Mouse (Mus musculus): ENCODE data around the gene Taldo1. TPM values are rescaled to one million over a fixed set of nuclear protein-coding genes. Genes with fewer than 3 reads are reported as not detected.

The Taldo1 gene
- polyA plus RNA-seq, 1 experiment from 2014 or later, result 366 TPM

DNA sequence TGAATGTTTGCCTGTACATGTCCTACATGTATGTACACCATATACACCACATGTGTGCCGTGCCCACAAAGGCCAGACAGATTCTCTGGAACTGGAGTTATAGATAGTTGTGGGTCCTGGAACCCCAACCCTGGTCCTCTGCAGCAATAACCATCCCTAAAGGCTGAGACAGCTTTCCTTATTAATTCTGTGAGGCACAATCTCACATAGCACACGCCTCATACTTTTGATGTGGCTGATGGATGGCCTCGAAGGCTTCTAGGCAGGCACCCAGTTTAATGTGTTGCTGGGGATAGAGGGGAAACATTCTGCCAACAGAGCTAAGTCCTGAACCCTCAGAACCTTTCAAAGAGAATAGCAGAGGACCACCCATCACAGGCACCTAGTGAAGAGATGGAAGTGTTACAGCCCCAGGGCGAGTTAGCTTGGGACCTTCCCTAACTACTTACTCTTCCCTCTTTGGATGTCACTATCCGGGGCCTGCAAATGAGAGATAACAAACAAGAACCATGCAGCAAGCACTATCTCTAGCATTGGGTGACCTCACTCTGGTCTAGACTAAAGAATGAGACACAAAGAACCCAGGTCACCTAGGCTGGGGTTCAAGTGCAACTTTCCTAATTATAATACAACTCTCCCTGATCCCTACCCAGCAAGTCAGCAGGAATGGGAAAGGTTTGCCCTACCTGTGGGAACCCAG, 27.5 kb upstream of the Taldo1 start:
- no peak for ATAC-seq (ENCODE audit: low FRiP score, low read depth)
- H3K36me3 ChIP-seq, result no peaks in the 10 kb centered on the region
- no peak overlapping the region for H3K4me3 ChIP-seq
- H3K9me3 ChIP-seq, result no peaks in the 10 kb centered on the region
- no peak overlapping the region for H3K4me2 ChIP-seq (replicated peaks)
- H3K27ac ChIP-seq, result no peak overlapping the region
- no peak overlapping the region for H3K9ac ChIP-seq
- H3K27me3 ChIP-seq (replicated peaks), result peaks cover 21% of the 10 kb centered on the region
- H3K4me1 ChIP-seq, result no peaks in the 10 kb centered on the region
- 79% methylated on average over 5 of the region's 5 CpGs for WGBS

GRCm38 (mm10) chr7:141365049-141365445, 27.0 kb upstream of the Taldo1 start:
- 69% methylated on average over 3 of the region's 3 CpGs for WGBS
- H3K4me2 ChIP-seq (replicated peaks), result no peak overlapping the region
- H3K27ac ChIP-seq, result no peak overlapping the region

GRCm38 (mm10) chr7:141367358-141367757, 24.6 kb upstream of the Taldo1 start:
- no peaks in the 10 kb centered on the region for H3K4me1 ChIP-seq
- no peaks in the 10 kb centered on the region for H3K9me3 ChIP-seq
- no peak overlapping the region for H3K4me2 ChIP-seq (replicated peaks)
- H3K9ac ChIP-seq, result no peak overlapping the region
- ATAC-seq (ENCODE audit: low FRiP score, low read depth), result no peak
- no peaks in the 10 kb centered on the region for H3K36me3 ChIP-seq
- WGBS, result 79% methylated on average over 4 of the region's 4 CpGs
- no peak overlapping the region for H3K4me3 ChIP-seq
- no peak overlapping the region for H3K27ac ChIP-seq
- H3K27me3 ChIP-seq (replicated peaks), result peaks cover 5% of the 10 kb centered on the region

More at GRCm38 (mm10) chr7:141365049-141365445, 27.0 kb upstream of the Taldo1 start:
- H3K9me3 ChIP-seq, result no peaks in the 10 kb centered on the region
- no peak overlapping the region for H3K4me3 ChIP-seq
- peaks cover 21% of the 10 kb centered on the region for H3K27me3 ChIP-seq (replicated peaks)
- H3K4me1 ChIP-seq, result no peaks in the 10 kb centered on the region
- H3K9ac ChIP-seq, result no peak overlapping the region
- ATAC-seq (ENCODE audit: low FRiP score, low read depth), result no peak
- no peaks in the 10 kb centered on the region for H3K36me3 ChIP-seq

- Histone ChIP-seq H3K9me3 (no peaks in the 10 kb centered on the region), H3K4me2 (replicated peaks) (no peak overlapping the region), H3K9ac (no peak overlapping the region), H3K4me1 (no peaks in the 10 kb centered on the region), H3K36me3 (no peaks in the 10 kb centered on the region), H3K4me3 (no peak overlapping the region), H3K27me3 (replicated peaks) (no peaks in the 10 kb centered on the region), H3K27ac (no peak overlapping the region)
- WGBS, result 61% methylated on average over 5 of the region's 5 CpGs
- ATAC-seq (ENCODE audit: low FRiP score, low read depth), result no peak
Observed at GRCm38 (mm10) chr7:141369918-141370317, 22.1 kb upstream of the Taldo1 start.

DNA sequence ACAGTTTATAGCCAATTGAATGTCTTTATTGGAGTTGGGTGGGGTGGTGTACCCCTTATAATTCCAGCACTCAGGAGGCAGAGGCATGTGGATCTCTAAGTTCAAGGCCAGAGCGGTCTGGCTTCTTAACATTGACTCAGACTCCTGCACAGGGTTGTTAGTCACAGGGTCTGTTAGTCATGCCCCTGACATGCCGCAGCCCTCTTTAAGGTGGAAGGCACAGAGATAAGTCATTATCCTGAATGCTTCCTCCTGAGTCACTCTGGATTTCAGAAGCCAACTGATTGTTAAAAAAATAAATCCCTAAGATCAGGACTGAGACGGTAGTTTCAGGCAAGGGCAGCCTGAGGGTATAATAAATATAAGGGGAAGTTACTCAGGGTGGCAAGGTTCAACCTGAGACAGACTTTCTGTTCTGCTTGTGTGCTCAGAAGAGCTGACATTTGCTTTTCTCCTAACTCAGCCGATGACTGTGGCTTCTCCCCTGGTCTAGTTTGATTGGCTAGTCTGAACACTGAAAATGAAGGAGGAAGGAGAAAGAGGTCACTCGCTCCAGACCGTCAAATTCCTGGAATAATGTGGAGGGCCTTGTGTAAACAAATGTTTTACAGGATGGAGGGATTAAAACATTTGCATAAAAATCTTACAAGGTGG, 19.9 kb upstream of the Taldo1 start:
- ATAC-seq (ENCODE audit: low FRiP score, low read depth), result no peak
- Histone ChIP-seq H3K27me3 (replicated peaks) (no peaks in the 10 kb centered on the region), H3K9me3 (no peaks in the 10 kb centered on the region), H3K36me3 (no peaks in the 10 kb centered on the region), H3K4me2 (replicated peaks) (no peak overlapping the region), H3K4me1 (no peaks in the 10 kb centered on the region), H3K4me3 (no peak overlapping the region), H3K9ac (no peak overlapping the region), H3K27ac (no peak overlapping the region)
- WGBS, result 76% methylated on average over 6 of the region's 6 CpGs

GRCm38 (mm10) chr7:141373611-141374010, 18.4 kb upstream of the Taldo1 start:
- H3K27ac ChIP-seq, result no peak overlapping the region
- H3K9ac ChIP-seq, result no peak overlapping the region
- no peak for ATAC-seq (ENCODE audit: low FRiP score, low read depth)
- no peaks in the 10 kb centered on the region for H3K9me3 ChIP-seq
- H3K4me1 ChIP-seq, result no peaks in the 10 kb centered on the region
- no peak overlapping the region for H3K4me3 ChIP-seq
- no peaks in the 10 kb centered on the region for H3K36me3 ChIP-seq
- no peak overlapping the region for H3K4me2 ChIP-seq (replicated peaks)
- no peaks in the 10 kb centered on the region for H3K27me3 ChIP-seq (replicated peaks)
- WGBS, result 43% methylated on average over 6 of the region's 6 CpGs

GRCm38 (mm10) chr7:141374399-141374798, 17.6 kb upstream of the Taldo1 start:
- ATAC-seq (ENCODE audit: low FRiP score, low read depth), result no peak
- no peaks in the 10 kb centered on the region for H3K36me3 ChIP-seq
- no peaks in the 10 kb centered on the region for H3K27me3 ChIP-seq (replicated peaks)
- no peak overlapping the region for H3K9ac ChIP-seq
- H3K4me3 ChIP-seq, result no peak overlapping the region
- no peaks in the 10 kb centered on the region for H3K4me1 ChIP-seq
- H3K27ac ChIP-seq, result no peak overlapping the region
- H3K4me2 ChIP-seq (replicated peaks), result no peak overlapping the region
- H3K9me3 ChIP-seq, result no peaks in the 10 kb centered on the region

DNA sequence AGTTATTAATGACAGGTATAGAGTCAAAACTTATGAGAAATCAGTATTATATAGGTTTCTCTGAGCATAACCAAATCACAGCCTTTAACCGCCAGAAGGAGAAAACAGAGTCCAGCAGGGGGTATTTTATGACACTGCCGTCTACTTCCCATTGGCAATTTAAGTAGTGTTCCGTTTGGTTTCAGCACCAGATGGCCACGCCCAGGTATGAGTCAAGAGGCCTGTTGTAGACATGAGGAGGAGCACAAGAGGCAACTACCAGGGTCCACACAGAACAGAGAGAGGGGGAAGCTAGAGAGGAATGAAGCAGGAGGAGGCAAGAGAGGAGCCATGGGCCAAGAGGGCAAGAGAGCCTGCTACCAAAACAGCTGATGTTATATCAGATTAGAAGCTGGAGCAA, 12.4 kb upstream of the Taldo1 start:
- WGBS, result 28% methylated on average over 4 of the region's 4 CpGs
- Histone ChIP-seq H3K27me3 (replicated peaks) (no peaks in the 10 kb centered on the region), H3K36me3 (no peaks in the 10 kb centered on the region), H3K9ac (no peak overlapping the region), H3K4me2 (replicated peaks) (no peak overlapping the region), H3K4me3 (no peak overlapping the region), H3K27ac (no peak overlapping the region), H3K9me3 (no peaks in the 10 kb centered on the region), H3K4me1 (no peaks in the 10 kb centered on the region)
- no peak for ATAC-seq (ENCODE audit: low FRiP score, low read depth)

DNA sequence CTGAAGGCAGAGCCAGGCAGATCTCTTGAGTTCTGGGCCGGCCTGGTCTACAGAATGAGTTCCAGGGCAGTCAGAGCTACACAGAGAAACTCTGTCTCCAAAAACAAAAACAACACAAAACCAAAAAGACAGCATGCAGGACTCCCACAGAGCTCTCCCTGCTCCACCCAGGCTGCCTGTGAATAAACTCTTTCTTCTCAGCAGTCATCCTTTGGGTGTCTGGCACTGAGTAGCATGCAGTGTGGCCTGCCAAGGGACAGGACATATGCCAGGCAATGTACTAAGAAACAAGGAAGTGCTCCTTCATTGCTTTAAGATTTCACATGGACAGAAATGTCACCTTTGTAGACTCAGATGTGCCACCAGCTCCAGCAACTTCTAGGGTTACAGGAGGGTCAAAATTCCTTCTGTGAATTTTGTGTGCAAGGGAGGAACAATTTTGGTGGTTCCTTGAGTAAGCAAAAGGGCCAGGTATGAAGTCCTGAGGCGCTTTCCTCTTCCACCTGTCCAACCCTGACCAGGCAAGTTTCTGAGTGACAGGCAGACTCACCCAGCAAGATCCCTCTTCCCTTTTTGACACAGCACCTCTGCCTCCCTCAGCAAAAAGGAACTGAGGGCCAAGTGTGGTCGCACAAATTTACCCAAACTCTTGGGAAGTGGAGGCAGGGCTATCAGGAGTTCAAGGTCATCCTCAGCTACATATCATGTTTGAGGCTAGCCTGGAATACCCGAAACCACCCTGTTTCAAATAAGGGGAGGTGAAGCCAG, 10.7 kb upstream of the Taldo1 start:
- H3K27me3 ChIP-seq (replicated peaks), result no peaks in the 10 kb centered on the region
- WGBS, result 89% methylated on average over 4 of the region's 4 CpGs

DNA sequence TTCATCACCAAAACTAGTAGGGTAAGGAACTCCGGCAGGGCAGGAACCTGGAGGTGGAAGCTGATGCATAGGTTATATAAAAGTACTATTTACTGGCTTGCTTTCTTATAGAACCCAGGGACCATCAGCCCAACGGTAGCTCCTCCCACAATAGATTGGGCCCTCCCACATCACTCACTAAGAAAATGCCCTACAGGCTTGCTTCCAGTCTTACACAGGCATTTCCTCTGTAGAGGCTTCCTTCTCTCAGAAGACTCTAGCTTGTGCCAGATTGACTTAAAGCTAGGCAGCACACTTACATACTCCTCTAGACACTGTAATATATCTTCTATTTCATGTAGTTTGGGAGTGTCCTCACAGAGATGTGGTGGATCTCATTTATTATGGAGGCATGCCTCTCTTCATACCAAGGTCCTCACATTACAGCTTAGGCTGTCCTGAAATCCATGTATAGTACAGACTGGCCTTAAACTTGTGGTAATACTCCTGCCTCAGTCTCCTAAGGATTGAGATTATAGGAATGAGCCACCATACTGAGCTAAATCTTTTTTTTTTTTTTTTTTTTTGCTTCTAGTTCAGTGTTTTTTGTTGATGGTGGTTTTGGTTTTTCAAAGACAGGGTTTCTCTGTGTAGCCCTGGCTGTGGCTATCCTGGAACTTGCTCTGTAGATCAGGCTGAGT, 4.1 kb upstream of the Taldo1 start:
- Histone ChIP-seq H3K4me3 (no peak overlapping the region), H3K27ac (no peak overlapping the region), H3K4me1 (peaks cover 12% of the 10 kb centered on the region), H3K4me2 (replicated peaks) (no peak overlapping the region), H3K9ac (no peak overlapping the region), H3K36me3 (no peaks in the 10 kb centered on the region), H3K9me3 (no peaks in the 10 kb centered on the region), H3K27me3 (replicated peaks) (0 out of 2 replicates have a peak, but pooled peaks cover 3% of the 10 kb centered on the region)
- ATAC-seq (ENCODE audit: low FRiP score, low read depth), result no peak
- 55% methylated on average over 2 of the region's 2 CpGs for WGBS

More for the DNA sequence above, 10.7 kb upstream of the Taldo1 start:
- Histone ChIP-seq H3K36me3 (no peaks in the 10 kb centered on the region), H3K9ac (no peak overlapping the region), H3K4me2 (replicated peaks) (no peak overlapping the region), H3K4me3 (no peak overlapping the region), H3K4me1 (no peaks in the 10 kb centered on the region), H3K27ac (no peak overlapping the region), H3K9me3 (no peaks in the 10 kb centered on the region)
- no peak for ATAC-seq (ENCODE audit: low FRiP score, low read depth)

- H3K4me1 ChIP-seq, result peaks cover 15% of the 10 kb centered on the region
- no peaks in the 10 kb centered on the region for H3K9me3 ChIP-seq
- H3K27me3 ChIP-seq (replicated peaks), result 0 out of 2 replicates have a peak, but pooled peaks cover 3% of the 10 kb centered on the region
- no peak overlapping the region for H3K9ac ChIP-seq
- no peak overlapping the region for H3K4me3 ChIP-seq
- ATAC-seq (ENCODE audit: low FRiP score, low read depth), result no peak
- 37% methylated on average over 3 of the region's 3 CpGs for WGBS
- no peak overlapping the region for H3K4me2 ChIP-seq (replicated peaks)
- H3K27ac ChIP-seq, result no peak overlapping the region
- no peaks in the 10 kb centered on the region for H3K36me3 ChIP-seq
Observed at GRCm38 (mm10) chr7:141388487-141389109, 3.4 kb upstream of the Taldo1 start.

All from neural tube, embryonic 12.5 days (tissue).